Mouse (Mus musculus) heart, embryonic 16.5 days (tissue): Measurements from ENCODE around the gene Gapdh. TPM values are rescaled to one million over a fixed set of nuclear protein-coding genes. Genes with fewer than 3 reads are reported as not detected.

Experiments used
- ATAC-seq: fragments of 200-750 bp; cut with Nextera tagmentation; replicated peaks from 2 replicates; pipeline ENCODE4 v1.8.0; 2017; ENCODE audit warnings: moderate number of reproducible peaks; ENCODE audit not compliant: insufficient read depth, low FRiP score; ENCODE audit errors: extremely low read depth
- H3K27ac ChIP-seq: fragments of 300-500 bp; sonication (generic); 2 replicates; pipeline ENCODE4 v1.5.1; 2014; ENCODE audit warnings: mild to moderate bottlenecking, low read length, control low read depth, moderate library complexity
- H3K27me3 ChIP-seq: fragments of 300-500 bp; sonication (generic); 2 replicates; pipeline ENCODE4 v1.6.1; 2014; ENCODE audit warnings: low read length, mixed read lengths; ENCODE audit not compliant: control insufficient read depth, insufficient read depth
- H3K36me3 ChIP-seq: fragments of 300-500 bp; sonication (generic); 2 replicates; pipeline ENCODE4 v1.6.1; 2014; ENCODE audit not compliant: control insufficient read depth, insufficient read depth
- H3K4me1 ChIP-seq: fragments of 300-500 bp; sonication (generic); 2 replicates; pipeline ENCODE4 v1.6.1; 2014; ENCODE audit warnings: low read length, mixed read lengths; ENCODE audit not compliant: control insufficient read depth, insufficient read depth
- H3K4me2 ChIP-seq: fragments of 300-500 bp; sonication (generic); 2 replicates; pipeline ENCODE4 v1.6.1; 2014; ENCODE audit warnings: low read depth, mild to moderate bottlenecking, control low read depth, low read length
- H3K4me3 ChIP-seq: fragments of 300-500 bp; sonication (generic); 2 replicates; pipeline ENCODE4 v1.5.1; 2014; ENCODE audit warnings: mild to moderate bottlenecking, control low read depth, low read length
- H3K9ac ChIP-seq: fragments of 300-500 bp; sonication (generic); 2 replicates; pipeline ENCODE4 v1.6.1; 2014; ENCODE audit warnings: low read length, control low read depth
- H3K9me3 ChIP-seq: fragments of 300-500 bp; sonication (generic); replicated peaks from 2 replicates; pipeline ENCODE4 v1.6.1; 2016; ENCODE audit warnings: low read length; ENCODE audit not compliant: control insufficient read depth
- WGBS: fragments of 180-500 bp; shearing (Covaris S2); extraction: QIAGEN DNeasy Blood & Tissue Kit; methylation state at CpG from one replicate; pipeline ENCODE4 v1.1.7; 2014; 5-methylcytosine and 5-hydroxymethylcytosine counted together
- polyA plus RNA-seq: library from polyadenylated mRNA; unstranded; fragments of >200 nt; fragmentation: Nextera tagmentation; extraction: Ambion mirVana; gene quantifications from 2 replicates; pipeline ENCODE4 v1.2.1, GENCODE M21; 2015

Gapdh gene
- polyA plus RNA-seq, 1 experiment from 2014 or later, result 3,677 TPM

GRCm38 (mm10) chr6:125137002-125137671 is 29.1 kb downstream of the Gapdh start:
- no peak overlapping the region for H3K4me3 ChIP-seq
- H3K9ac ChIP-seq, result no peak overlapping the region
- no peak for ATAC-seq
- WGBS, result 91% methylated on average over 19 of the region's 19 CpGs
- no peaks in the 10 kb centered on the region for H3K4me1 ChIP-seq
- peaks cover 74% of the 10 kb centered on the region for H3K36me3 ChIP-seq
- H3K27ac ChIP-seq, result no peak overlapping the region
- no peak overlapping the region for H3K4me2 ChIP-seq
- no peaks in the 10 kb centered on the region for H3K9me3 ChIP-seq
- H3K27me3 ChIP-seq, result no peaks in the 10 kb centered on the region

DNA sequence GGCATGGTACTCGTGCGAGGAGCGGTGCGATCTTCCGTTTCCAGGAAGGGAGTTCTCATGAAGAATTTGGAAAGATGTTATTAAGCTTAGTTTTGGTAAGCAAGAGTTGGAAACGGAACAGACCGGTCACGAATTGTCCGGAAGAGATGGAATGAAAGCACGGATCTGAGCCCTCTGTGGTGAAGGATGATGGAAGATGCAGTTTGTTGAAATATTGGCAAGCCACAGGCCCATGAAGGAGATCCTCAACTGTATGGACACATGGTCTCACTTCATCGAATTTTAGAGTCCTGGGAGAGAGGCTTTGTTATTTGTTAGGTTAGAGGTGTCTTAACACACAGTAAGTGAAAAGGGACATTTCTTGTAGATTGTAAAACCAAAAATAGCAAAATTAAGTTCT is 33.8 kb downstream of the Gapdh start:
- Histone ChIP-seq H3K27me3 (no peaks in the 10 kb centered on the region), H3K4me1 (peaks cover 4% of the 10 kb centered on the region; the same call in 1 of the 2 replicates), H3K4me2 (peak overlapping the region; percentile 96), H3K9ac (peak overlapping the region; percentile 94), H3K36me3 (peaks cover 54% of the 10 kb centered on the region), H3K4me3 (peak overlapping the region; percentile 97), H3K9me3 (no peaks in the 10 kb centered on the region), H3K27ac (peak overlapping the region; percentile 68; the same call in 1 of the 2 replicates)
- WGBS, result 5% methylated on average over 11 of the region's 11 CpGs
- no peak for ATAC-seq

DNA sequence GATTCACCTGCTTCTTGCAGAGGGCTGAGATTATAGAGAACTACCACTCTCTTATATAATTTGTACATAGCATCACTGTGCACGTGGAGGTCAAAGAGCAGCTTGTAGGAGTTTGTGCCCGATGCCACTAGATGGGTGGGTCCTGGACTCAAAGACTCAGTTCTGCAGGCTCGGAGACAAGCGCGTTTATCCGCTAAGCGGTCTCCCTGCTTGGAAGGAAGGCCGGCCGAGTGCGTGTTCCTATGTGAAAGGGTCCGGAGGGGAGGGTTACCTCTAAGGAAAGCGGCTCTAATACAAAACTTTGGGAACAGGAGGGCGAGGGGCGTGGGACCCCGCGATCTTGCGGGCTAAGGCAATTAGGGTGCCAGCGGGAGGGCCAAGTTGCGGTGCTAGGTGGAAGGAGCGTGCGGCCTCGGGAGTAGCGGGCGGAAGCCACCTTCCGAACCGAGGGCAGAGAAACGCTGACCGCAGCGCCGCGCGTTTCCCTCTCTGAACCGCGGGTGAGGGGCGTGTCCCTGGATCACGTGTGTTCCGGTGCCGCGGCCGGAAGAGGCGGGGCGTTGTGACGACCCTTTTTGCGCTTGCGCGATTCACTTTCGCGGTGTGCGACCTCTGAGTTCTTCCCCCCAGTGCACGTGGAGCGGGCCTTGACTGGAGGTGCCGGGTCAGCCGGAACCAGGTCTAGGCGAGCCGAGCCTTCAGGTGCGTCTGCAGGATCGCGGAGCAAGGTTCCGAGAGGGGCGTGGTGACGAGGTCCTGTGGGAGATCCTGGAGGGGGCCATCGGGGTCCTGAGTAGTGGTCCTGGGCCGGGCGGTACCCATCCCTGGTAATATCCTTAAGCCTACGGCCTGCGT is 34.7 kb downstream of the Gapdh start, which contains the start of gene Nop2:
Nop2 (plus strand) TSS at position 608 of the 855 bp plus-strand sequence.
- peaks cover 51% of the 10 kb centered on the region for H3K36me3 ChIP-seq
- H3K4me1 ChIP-seq, result peaks cover 4% of the 10 kb centered on the region; the same call in 1 of the 2 replicates
- H3K4me2 ChIP-seq, result peak within 1 kb of the TSS; percentile 96
- WGBS, result under 1% methylated on average over 66 of the region's 66 CpGs
- H3K4me3 ChIP-seq, result peak within 1 kb of the TSS; percentile 97
- H3K27me3 ChIP-seq, result no peaks in the 10 kb centered on the region
- H3K27ac ChIP-seq, result peak within 1 kb of the TSS; percentile 91
- H3K9ac ChIP-seq, result peak within 1 kb of the TSS; percentile 94
- peak; percentile 94 for ATAC-seq
- no peaks in the 10 kb centered on the region for H3K9me3 ChIP-seq

DNA sequence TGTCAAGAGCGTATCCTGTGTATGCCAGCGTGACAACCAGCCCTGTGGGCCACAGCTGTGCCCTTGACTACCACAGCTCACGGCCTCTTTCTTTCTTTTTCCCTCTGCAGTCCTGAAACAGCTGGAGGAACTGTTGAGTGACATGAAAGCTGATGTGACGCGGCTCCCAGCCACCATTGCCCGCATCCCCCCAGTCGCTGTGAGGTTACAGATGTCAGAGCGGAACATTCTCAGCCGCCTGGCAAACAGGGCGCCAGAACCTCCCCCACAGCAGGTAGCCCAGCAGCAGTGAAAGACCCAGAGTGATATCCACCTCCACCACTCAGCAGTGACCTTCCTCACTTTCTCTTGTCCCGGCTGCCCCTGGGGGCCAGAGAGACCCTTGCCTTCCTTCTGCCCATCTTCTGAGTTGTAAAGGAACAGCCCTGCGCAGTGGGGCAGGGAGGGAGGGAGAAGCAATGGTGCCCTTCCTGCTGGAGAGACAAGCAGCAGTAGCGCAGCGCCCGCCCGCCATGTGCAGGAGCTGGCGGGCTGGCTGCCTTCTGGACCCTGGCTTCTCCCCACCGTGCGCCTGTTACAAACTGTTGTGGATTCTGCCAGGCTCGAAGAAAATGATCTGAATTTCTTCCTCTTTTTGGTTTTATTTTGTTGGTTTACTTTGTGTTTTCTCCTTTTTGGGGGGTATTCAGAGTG is 36.4 kb downstream of the Gapdh start:
- peaks cover 4% of the 10 kb centered on the region; the same call in 1 of the 2 replicates for H3K4me1 ChIP-seq
- H3K27me3 ChIP-seq, result no peaks in the 10 kb centered on the region
- no peak overlapping the region for H3K27ac ChIP-seq
- no peak for ATAC-seq
- H3K4me3 ChIP-seq, result no peak overlapping the region
- H3K9ac ChIP-seq, result no peak overlapping the region
- no peak overlapping the region for H3K4me2 ChIP-seq
- H3K36me3 ChIP-seq, result peaks cover 48% of the 10 kb centered on the region
- 86% methylated on average over 20 of the region's 20 CpGs for WGBS
- H3K9me3 ChIP-seq, result no peaks in the 10 kb centered on the region

GRCm38 (mm10) chr6:125128724-125129123 is 37.5 kb downstream of the Gapdh start:
- 85% methylated on average over 12 of the region's 12 CpGs for whole genome bisulfite sequencing
- Histone ChIP-seq H3K4me1 (peaks cover 4% of the 10 kb centered on the region; the same call in 1 of the 2 replicates), H3K4me3 (no peak overlapping the region), H3K36me3 (peaks cover 53% of the 10 kb centered on the region), H3K4me2 (no peak overlapping the region), H3K27me3 (no peaks in the 10 kb centered on the region), H3K9ac (no peak overlapping the region), H3K9me3 (no peaks in the 10 kb centered on the region), H3K27ac (no peak overlapping the region)
- no peak for ATAC-seq

DNA sequence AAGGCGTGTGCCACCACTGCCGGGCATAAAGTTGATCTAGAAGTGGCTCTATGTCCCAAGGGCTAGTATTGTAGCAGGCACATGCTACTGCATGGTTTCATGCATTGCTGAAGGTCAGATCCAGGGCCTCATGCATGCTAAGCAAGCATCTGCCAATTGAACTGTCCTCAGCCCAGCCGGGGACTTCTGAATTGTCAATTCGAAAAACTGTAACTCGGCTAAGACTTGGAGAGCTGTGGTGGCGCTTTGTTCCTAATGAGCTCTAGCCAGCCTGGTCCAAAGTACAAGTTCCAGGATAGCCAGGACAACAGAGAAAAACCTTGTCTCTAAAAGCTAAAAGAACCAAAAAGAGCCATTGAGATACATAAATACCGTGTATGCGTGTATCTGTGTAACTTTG is 46.9 kb downstream of the Gapdh start:
- H3K9me3 ChIP-seq, result no peaks in the 10 kb centered on the region
- no peaks in the 10 kb centered on the region for H3K4me1 ChIP-seq
- no peaks in the 10 kb centered on the region for H3K27me3 ChIP-seq
- ATAC-seq, result no peak
- no peak overlapping the region for H3K27ac ChIP-seq
- H3K4me3 ChIP-seq, result no peak overlapping the region
- H3K36me3 ChIP-seq, result peaks cover 82% of the 10 kb centered on the region
- WGBS, result 91% methylated on average over 8 of the region's 8 CpGs
- H3K4me2 ChIP-seq, result no peak overlapping the region
- H3K9ac ChIP-seq, result no peak overlapping the region

DNA sequence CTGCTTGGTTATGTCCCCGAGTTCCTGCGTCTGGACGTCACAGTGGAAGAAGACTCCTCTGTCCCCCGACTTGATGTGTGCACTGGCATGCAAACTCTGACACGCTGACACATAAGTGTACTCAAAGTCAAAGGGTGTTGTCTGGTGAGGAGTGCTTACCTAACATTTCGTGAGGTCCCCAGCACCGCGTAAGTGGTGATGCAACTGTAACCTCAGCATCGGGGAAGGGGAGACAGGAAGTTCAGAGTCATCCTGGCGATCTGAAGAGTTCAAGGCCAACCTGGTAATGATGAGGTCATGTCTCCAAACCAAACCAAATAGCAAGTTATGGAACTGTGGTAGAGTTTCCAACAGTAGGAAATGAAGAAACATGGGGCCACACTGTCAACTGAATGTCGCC is 53.7 kb downstream of the Gapdh start:
- ATAC-seq, result no peak
- H3K4me2 ChIP-seq, result no peak overlapping the region
- H3K36me3 ChIP-seq, result peaks cover 89% of the 10 kb centered on the region
- no peaks in the 10 kb centered on the region for H3K4me1 ChIP-seq
- H3K4me3 ChIP-seq, result no peak overlapping the region
- no peaks in the 10 kb centered on the region for H3K27me3 ChIP-seq
- H3K9me3 ChIP-seq, result peaks cover under 1% of the 10 kb centered on the region; the same call in 1 of the 2 replicates
- H3K27ac ChIP-seq, result no peak overlapping the region
- no peak overlapping the region for H3K9ac ChIP-seq
- 91% methylated on average over 11 of the region's 11 CpGs for WGBS
